Mouse (Mus musculus): Measurements from ENCODE around the gene Fbxo44.

GRCm38 (mm10) chr4:148128672-148129071 lies 31.6 kb downstream of the Fbxo44 start:
- TF ChIP-seq CTCF (IDR thresholded peaks at IDR 0.05; ENCODE audit: borderline replicate concordance, control insufficient read depth, extremely low read depth, insufficient read depth, low read length, poor library complexity), result no peak
- no peak for TF ChIP-seq POLR2A (IDR thresholded peaks at IDR 0.05; ENCODE audit: control insufficient read depth, extremely low read depth, insufficient read depth, low read length, poor library complexity)
